Mouse (Mus musculus): Measurements from ENCODE around the gene Nr3c2.

The Nr3c2 gene

DNA sequence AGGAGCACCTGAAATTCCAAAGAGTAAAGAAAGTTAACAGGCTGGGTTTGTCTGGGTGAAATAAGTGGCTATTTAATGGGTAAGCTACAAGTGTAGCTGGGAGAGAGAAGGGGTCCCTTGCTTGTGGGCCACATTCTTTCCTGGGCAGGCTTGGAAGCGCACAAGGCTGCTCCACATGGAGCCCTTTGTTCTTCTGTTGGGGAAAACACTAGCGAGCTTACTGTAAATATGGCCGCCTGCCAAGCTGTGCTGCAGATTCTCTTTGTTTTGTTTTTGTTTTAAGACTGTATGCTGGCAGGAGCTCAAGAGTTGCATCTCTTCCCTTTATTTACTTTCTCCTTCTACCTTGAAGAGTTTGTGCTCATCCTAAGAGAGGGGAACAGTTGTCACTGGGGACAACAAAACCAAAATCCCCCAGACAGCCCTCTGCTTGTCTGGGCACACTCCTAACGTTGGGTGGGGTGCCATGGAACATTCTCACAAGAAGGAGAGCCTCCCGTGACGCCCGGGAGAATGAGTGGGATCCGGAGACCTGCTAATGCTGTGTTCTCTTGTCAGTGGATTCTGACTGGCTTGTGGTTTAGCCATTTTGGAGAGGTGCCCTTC is 73.8 kb downstream of the Nr3c2 start:
- peak; percentile 45 for DNase-seq

GRCm38 (mm10) chr8:76977907-76978306 is 78.7 kb downstream of the Nr3c2 start:
- DNase-seq: no peak

GRCm38 (mm10) chr8:76984082-76984481 is 84.8 kb downstream of the Nr3c2 start:
- no peak for DNase-seq

GRCm38 (mm10) chr8:76984851-76985250 is 85.6 kb downstream of the Nr3c2 start:
- DNase-seq: no peak

- no peak for DNase-seq
These were observed 88.6 kb downstream of the Nr3c2 start for GRCm38 (mm10) chr8:76987876-76988275.

DNA sequence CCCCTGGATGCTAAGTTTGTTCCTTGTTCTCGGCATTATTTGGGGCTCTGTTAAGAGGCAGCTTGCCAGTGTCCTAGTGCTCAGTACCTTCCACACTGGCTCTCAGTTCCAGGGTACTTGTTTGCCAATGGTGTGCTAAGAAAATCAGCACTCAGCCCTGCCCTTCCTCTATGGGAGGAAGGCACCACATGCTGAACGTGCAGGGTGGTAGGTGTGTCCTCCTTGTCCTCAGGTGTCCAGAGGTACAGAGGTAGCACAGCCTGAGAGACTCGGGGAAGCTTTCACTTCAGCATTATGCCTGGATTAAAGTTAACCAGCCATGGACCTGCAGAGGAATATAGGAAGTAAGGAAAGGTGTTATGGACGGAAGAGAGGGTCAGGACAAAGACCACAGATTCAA is 99.0 kb downstream of the Nr3c2 start:
- no peak for DNase-seq

- DNase-seq: peak; percentile 51
These were observed 110.2 kb downstream of the Nr3c2 start for GRCm38 (mm10) chr8:77009425-77009824.

DNA sequence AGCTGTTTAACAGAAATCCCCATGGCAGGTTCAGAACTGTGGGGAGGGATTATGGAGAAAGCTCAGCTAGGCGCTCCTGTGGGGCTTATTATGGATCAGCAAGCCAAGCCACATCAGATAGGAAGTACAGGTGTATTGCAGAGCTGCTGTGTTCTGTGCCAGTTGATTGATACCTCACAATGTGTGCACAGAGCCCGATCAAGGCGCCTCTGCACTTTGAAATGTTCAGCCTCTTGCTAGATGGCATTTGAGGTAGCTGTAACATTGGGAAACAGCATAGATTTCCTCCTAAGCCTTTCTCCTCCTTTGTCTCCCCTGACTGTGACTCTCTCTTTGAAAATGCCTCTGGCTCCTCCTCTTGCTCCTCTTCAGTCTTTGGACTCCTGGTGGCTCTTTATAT is 112.7 kb downstream of the Nr3c2 start:
- no peak for DNase-seq

DNA sequence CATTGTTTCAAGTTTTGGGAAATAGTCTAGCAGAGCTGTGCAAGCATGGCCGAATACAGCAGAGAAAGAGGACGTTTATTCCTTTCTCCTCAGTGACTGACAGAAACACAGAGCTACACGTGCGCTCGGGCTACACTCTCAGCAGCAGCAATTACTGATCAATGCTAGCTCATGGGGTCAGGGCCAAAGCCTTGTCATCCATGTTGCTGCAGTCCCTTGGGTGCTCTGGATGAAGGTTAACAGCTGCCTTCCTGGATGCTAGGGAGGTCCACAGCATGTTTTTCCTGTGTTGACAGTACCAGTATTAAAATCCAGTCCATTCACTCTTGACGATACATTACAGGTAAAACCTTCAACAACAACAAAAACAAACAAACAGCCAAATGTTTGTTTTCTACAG is 113.4 kb downstream of the Nr3c2 start:
- no peak for DNase-seq

GRCm38 (mm10) chr8:77016713-77017112 is 117.5 kb downstream of the Nr3c2 start:
- no peak for DNase-seq

DNA sequence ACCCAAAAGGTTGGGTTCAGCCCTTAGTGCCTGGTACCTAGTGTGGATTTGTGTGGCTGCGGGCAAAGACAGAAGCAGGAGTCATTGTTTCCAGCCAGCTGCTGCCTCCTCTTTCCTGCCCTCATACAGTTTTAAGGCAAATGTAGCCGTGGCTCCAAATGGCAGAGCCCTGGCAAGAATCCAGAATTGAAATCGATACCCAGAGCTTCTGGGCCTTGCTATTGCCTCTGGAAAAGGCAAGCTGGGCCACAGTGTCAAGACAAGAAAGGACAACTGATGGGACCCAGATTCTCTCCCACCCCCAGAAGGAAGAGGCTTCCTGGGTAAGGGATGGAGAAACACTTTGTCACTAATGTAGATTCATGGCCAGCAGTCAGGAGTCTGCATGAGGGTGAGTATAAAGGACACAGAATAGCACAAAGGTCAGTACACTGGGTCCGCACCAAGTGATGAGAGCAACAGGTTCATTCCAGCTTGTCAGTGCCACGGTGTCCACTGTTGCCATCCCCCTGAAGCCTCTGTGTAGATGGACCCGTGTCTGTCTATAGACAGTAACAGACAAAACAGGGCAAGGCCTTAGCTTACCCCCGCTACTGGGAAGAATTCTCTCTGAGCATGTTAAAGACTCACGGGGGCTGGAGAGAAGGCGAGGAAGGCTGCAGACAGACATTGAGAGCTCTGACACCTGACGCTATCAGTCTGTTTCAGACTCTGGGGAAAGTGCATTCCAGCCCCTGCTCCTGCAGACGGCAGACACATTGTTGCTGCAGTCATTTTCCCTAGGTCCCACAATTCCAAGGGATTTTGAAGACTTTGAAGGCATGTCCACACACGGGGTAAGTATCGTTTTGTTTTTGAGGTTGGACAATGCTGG is 124.8 kb downstream of the Nr3c2 start:
- no peak for DNase-seq

DNA sequence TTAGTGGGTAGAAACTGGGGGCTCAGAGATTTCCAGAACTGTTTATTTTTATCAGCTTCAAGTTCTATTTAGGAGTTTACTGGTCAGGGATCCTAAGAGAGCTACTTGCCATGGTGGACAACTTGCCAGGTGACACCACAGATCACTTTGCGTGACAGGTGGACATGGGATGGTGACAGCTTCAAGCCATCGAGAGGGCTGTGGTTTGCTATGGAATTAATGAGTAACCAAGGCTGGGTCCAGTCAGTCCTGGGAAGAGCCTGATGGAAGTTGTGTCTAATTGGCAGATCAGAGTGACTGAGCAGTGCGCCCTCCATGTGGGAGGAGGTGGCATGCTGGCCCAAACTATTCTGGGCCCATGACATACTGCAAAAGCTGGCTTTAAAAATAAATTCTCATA is 132.0 kb downstream of the Nr3c2 start:
- DNase-seq: no peak

DNA sequence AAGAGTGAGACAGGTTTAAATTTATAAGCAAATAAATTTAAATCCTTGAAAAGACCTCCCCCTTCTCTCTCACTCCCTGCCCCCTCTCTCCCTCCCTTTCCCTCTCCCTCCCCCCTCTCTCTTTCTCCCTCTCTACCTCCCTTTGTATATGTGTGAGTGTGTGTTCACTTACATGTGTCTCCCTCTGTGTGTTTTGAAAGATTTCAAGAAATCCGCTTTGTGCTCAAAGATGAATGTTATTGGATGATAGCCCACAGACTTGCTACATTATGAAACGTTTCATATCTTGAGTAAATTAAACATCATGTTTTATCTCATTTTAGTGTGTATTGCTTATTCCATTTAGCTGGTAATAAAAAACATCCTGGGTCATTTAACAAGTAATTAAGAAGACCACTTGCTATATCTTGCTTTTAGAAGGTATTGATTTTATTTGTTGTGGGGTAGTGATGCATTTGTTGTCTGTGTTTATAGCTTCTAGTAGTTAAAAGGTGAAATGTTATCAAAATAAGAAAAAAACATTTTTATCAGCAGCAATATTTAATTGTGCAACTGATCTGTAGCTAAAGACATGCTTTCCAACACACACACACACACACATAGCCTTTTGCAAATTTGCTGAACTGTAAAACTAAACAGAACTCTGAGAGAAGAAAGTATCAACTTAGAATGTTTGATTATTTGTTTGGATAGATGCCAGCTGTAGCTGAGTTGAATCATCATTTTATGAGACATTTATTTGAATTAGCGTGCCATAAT is 134.6 kb downstream of the Nr3c2 start:
- no peak for DNase-seq

DNA sequence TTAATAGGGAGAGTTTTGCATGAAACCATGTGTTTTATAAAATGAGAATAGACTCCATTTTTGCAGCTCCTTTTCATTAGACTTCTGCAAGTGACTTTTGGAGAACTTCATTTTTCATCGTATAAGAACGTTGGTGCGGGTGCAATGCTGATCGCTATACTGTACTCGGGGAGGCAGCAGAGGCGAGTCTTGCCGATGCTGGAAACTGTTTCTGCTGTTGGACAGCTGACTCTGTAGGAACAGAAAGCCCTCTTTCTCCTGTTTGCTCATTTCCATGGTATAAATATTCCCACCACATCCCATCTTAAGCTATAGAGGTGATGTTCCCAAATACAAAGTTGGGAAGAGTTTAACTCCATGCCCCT is 135.2 kb downstream of the Nr3c2 start:
- DNase-seq: no peak

DNA sequence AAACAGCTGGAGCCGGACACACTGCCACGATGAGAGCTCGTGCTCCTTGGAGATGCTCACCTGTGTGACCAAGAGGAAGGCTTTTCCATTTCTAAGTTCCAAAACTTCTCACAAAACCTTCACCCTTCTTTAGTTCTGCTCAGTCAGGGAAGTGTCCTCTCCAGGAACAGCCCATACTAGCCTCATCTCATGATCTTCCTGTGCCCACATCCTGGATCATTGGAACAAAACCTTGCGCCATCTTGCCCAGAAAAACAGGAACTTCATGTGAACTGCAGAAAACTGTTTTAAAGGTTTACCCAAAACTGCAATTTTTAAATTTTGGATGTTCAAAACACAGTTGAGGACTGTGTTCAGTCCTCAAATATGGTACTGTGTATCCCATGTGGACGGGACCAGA is 142.0 kb downstream of the Nr3c2 start:
- no peak for DNase-seq

DNA sequence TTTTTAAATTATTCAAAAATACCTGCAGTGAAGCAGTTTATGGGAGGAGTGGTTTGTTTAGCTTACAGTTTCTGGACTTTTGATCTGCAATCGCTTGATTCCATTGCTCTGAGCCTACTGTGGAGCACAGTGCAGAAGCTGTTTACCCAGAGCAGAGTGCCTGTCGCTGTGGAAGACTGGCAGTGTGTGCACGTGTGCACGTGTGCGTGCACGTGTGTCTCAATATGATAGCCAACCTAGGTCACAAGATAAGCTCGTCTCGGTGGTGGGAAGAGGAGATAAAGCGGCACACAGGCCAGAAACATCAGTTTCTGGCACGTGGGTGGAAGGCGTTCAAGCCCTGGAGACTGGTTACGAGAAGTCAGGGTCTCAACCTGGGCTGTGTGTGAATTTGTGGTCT is 145.6 kb downstream of the Nr3c2 start:
- no peak for DNase-seq

GRCm38 (mm10) chr8:77045711-77046110 is 146.5 kb downstream of the Nr3c2 start:
- no peak for DNase-seq

GRCm38 (mm10) chr8:77046217-77046616 is 147.0 kb downstream of the Nr3c2 start:
- peak; percentile 18 for DNase-seq

DNA sequence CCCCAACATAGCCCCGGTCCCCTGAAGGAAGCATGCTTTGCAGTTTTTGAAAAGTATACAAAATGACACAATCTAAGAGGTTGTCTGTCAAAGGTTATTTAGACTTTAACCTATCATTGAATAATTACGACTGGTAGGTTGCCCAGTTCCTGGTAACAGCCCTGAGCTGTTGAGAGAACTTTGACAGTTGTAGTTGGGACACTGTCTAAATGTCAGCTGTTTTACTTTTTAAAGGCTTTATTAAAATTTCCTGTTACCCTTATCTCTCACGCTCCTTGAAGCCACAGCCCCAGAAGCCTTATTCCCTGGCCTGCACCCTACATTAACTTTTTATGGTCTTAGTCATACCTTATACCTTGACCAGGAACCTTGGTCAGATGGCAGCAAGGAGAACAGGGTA is 147.5 kb downstream of the Nr3c2 start:
- DNase-seq: no peak

GRCm38 (mm10) chr8:77051399-77052275 is 152.4 kb downstream of the Nr3c2 start:
- no peak for DNase-seq

- no peak for DNase-seq
These were observed 156.3 kb downstream of the Nr3c2 start for GRCm38 (mm10) chr8:77055492-77056021.

GRCm38 (mm10) chr8:77056853-77057252 is 157.6 kb downstream of the Nr3c2 start:
- no peak for DNase-seq

DNA sequence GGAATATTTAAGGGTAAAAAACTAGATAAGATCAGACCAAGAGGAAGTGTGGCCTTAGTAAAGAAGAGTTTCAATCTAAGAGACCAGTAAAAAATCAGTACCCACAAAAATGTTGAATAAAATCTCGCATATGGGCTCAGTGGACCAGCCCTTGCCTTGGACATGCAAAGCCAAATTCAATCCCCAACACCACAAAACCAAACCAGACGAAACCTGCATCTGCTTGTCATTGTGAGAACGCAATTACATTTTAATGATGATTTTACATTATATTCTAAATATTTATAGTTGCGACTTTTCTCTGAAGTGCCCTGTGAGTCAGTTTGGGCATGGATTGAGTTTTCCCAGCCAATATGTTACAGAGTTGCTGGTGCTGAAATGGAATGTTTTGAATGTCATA is 183.4 kb downstream of the Nr3c2 start:
- DNase-seq: no peak
